Mouse (Mus musculus): Measurements from ENCODE around the gene Gjb5. TPM values are rescaled to one million over a fixed set of nuclear protein-coding genes. Genes with fewer than 3 reads are reported as not detected.

Gene Gjb5
- polyA plus RNA-seq, 1 experiment: 0.17 TPM

DNA sequence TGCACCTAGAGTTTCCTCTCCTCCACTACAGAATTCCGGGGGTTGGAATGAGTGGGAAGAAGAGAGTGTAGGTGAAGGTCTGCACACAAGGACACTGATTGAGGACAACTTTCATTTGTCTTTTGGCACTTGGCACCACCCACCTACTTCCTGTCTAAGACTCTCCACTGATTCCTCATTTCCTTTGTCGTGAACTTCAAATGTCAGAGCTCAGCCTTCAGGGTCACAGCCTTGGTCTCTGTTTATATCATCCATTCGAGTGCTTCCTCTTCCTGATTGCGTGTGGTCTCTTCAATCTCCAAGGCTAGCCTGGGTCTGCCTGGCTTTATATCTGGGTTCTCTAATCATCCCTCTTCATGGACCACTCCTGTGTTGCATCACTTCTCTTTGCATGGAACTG, 37.6 kb upstream of the Gjb5 start:
- TF ChIP-seq CEBPB (IDR thresholded peaks at IDR 0.05; ENCODE audit: insufficient read depth, poor library complexity, severe bottlenecking): no peak
- TF ChIP-seq SRF (IDR thresholded peaks at IDR 0.05; ENCODE audit: control insufficient read depth, insufficient read length, low read depth): no peak
- no peak for TF ChIP-seq POLR2AphosphoS2 (IDR thresholded peaks at IDR 0.05; ENCODE audit: insufficient read length, low read depth)
- no peak for TF ChIP-seq MYOD1 (IDR thresholded peaks at IDR 0.05; ENCODE audit: control insufficient read depth in 1 of 3, insufficient read length in 2 of 3, low read depth in 2 of 3)
- no peak for TF ChIP-seq E2F4 (IDR thresholded peaks at IDR 0.05; ENCODE audit: insufficient read depth)
- no peak for TF ChIP-seq TCF12 (IDR thresholded peaks at IDR 0.05; ENCODE audit: insufficient read depth, poor library complexity, severe bottlenecking)
- no peak for TF ChIP-seq MYOG (IDR thresholded peaks at IDR 0.05; ENCODE audit: control insufficient read depth in 1 of 3, insufficient read depth in 1 of 3, insufficient read length in 2 of 3, low read depth in 2 of 3)
- no peak for TF ChIP-seq MAX (IDR thresholded peaks at IDR 0.05; ENCODE audit: low read depth)
- no peak for TF ChIP-seq TCF3 (IDR thresholded peaks at IDR 0.05; ENCODE audit: insufficient read length, low read depth)
- TF ChIP-seq REST (IDR thresholded peaks at IDR 0.05; ENCODE audit: insufficient read depth, insufficient read length): no peak
- no peak for TF ChIP-seq USF1 (IDR thresholded peaks at IDR 0.05; ENCODE audit: low read depth)
- TF ChIP-seq POLR2A (IDR thresholded peaks at IDR 0.05; ENCODE audit: insufficient read length, low read depth): no peak
- no peak overlapping the region for H3ac ChIP-seq (ENCODE audit: control insufficient read depth, insufficient read length)
- H3K79me2 ChIP-seq (ENCODE audit: control insufficient read depth, insufficient read depth): no peaks in the 10 kb centered on the region
- no peak overlapping the region for H3K4me2 ChIP-seq (ENCODE audit: low read depth)
- no peaks in the 10 kb centered on the region for H3K27me3 ChIP-seq (ENCODE audit: control insufficient read depth, insufficient read depth, insufficient read length)
- H3K4me3 ChIP-seq: no peak overlapping the region
- no peaks in the 10 kb centered on the region for H3K36me3 ChIP-seq (ENCODE audit: control insufficient read depth, insufficient read depth)

DNA sequence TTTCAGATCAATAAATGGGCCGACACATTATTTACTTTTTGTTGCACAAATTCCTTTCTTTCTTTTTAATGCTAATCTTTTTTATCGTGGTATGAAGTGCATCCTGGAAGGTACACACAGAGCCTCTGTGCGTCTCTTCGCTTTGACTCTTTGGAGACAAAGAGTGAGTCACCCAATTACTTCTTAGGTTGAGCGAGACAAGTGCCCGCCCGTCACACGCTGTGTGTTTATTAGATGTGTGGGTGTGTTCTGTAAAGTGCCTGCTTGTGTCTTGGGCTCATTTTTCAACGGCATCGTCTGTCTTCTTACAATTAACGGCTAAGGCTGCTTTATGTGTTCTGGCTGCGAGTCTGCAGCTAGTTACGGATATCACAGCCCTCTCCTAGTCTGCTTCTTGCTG, 31.7 kb upstream of the Gjb5 start:
- TF ChIP-seq USF1 (IDR thresholded peaks at IDR 0.05; ENCODE audit: low read depth) (no peak), MAX (IDR thresholded peaks at IDR 0.05; ENCODE audit: low read depth) (no peak)
- no peak overlapping the region for H3K4me3 ChIP-seq
- no peak overlapping the region for H3ac ChIP-seq (ENCODE audit: control insufficient read depth, insufficient read length)
- H3K4me2 ChIP-seq (ENCODE audit: low read depth): no peak overlapping the region
- no peaks in the 10 kb centered on the region for H3K27me3 ChIP-seq (ENCODE audit: control insufficient read depth, insufficient read depth, insufficient read length)
- H3K79me2 ChIP-seq (ENCODE audit: control insufficient read depth, insufficient read depth): no peaks in the 10 kb centered on the region
- no peaks in the 10 kb centered on the region for H3K36me3 ChIP-seq (ENCODE audit: control insufficient read depth, insufficient read depth)

DNA sequence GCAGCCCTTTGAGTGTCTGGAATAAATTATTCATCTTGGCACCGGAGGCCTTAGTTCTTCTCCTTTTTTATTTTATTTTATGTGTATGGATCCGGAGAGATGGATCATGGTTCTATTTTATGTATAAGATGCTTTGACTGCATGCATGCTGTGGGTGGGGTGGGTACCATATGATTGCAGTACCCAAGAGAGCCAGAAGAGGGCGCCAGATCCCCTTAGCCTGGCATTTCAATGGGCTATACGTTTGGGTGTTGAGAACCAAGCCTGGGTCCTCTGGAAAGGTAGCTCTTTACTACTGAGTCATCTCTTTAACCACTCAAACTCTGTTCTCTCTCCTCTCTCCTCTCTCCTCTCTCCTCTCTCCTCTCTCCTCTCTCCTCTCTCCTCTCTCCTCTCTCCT, 19.4 kb upstream of the Gjb5 start:
- Histone ChIP-seq H3K27me3 (ENCODE audit: control insufficient read depth, insufficient read depth, insufficient read length) (no peaks in the 10 kb centered on the region), H3K4me3 (no peak overlapping the region), H3ac (ENCODE audit: control insufficient read depth, insufficient read length) (no peak overlapping the region), H3K79me2 (ENCODE audit: control insufficient read depth, insufficient read depth) (no peaks in the 10 kb centered on the region), H3K36me3 (ENCODE audit: control insufficient read depth, insufficient read depth) (no peaks in the 10 kb centered on the region), H3K4me2 (ENCODE audit: low read depth) (no peak overlapping the region)
- no peak for TF ChIP-seq REST (IDR thresholded peaks at IDR 0.05; ENCODE audit: insufficient read depth, insufficient read length)
- no peak for TF ChIP-seq E2F4 (IDR thresholded peaks at IDR 0.05; ENCODE audit: insufficient read depth)
- no peak for TF ChIP-seq CEBPB (IDR thresholded peaks at IDR 0.05; ENCODE audit: insufficient read depth, poor library complexity, severe bottlenecking)
- TF ChIP-seq MAX (IDR thresholded peaks at IDR 0.05; ENCODE audit: low read depth): no peak
- no peak for TF ChIP-seq TCF12 (IDR thresholded peaks at IDR 0.05; ENCODE audit: insufficient read depth, poor library complexity, severe bottlenecking)
- TF ChIP-seq POLR2AphosphoS2 (IDR thresholded peaks at IDR 0.05; ENCODE audit: insufficient read length, low read depth): no peak
- TF ChIP-seq MYOG (IDR thresholded peaks at IDR 0.05; ENCODE audit: control insufficient read depth in 1 of 3, insufficient read depth in 1 of 3, insufficient read length in 2 of 3, low read depth in 2 of 3): no peak
- TF ChIP-seq MYOD1 (IDR thresholded peaks at IDR 0.05; ENCODE audit: control insufficient read depth in 1 of 3, insufficient read length in 2 of 3, low read depth in 2 of 3): no peak
- TF ChIP-seq SRF (IDR thresholded peaks at IDR 0.05; ENCODE audit: control insufficient read depth, insufficient read length, low read depth): no peak
- no peak for TF ChIP-seq USF1 (IDR thresholded peaks at IDR 0.05; ENCODE audit: low read depth)
- no peak for TF ChIP-seq POLR2A (IDR thresholded peaks at IDR 0.05; ENCODE audit: insufficient read length, low read depth)

DNA sequence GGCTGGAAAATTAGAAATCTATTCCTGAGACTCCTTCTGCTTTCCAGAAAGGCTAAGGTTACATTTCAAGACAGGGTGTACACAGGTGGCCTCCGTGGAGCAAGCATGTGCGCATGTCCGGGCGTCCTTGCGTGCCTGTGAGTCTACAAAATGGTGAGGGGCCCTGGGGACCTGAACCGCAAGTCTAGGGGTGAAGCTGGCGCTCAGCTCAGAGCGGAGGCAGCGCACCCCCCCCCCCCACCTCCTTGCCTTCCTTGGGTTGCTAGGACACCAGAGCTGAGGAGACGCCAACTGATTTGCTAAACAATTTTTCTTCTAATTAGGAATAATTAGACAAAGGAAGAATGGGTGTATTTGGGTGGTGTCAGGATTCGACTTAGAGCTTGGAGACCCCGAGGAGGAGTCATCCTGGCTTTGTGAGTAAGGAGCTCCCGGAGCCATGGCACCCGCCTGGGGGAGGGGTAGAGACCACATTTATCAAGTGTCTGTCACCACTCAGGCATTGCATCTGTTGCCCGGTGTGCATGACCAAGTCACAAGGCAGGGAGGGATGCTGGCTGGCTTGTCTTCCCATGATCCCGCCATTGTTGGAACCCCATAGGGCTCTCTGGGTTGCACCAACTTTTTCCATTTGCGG, 17.7 kb upstream of the Gjb5 start:
- Histone ChIP-seq H3K79me2 (ENCODE audit: control insufficient read depth, insufficient read depth) (no peaks in the 10 kb centered on the region), H3ac (ENCODE audit: control insufficient read depth, insufficient read length) (no peak overlapping the region), H3K4me2 (ENCODE audit: low read depth) (no peak overlapping the region), H3K36me3 (ENCODE audit: control insufficient read depth, insufficient read depth) (no peaks in the 10 kb centered on the region), H3K27me3 (ENCODE audit: control insufficient read depth, insufficient read depth, insufficient read length) (no peaks in the 10 kb centered on the region), H3K4me3 (no peak overlapping the region)
- TF ChIP-seq CEBPB (IDR thresholded peaks at IDR 0.05; ENCODE audit: insufficient read depth, poor library complexity, severe bottlenecking) (no peak), POLR2A (IDR thresholded peaks at IDR 0.05; ENCODE audit: insufficient read length, low read depth) (no peak), MAX (IDR thresholded peaks at IDR 0.05; ENCODE audit: low read depth) (no peak), SRF (IDR thresholded peaks at IDR 0.05; ENCODE audit: control insufficient read depth, insufficient read length, low read depth) (no peak), MYOD1 (IDR thresholded peaks at IDR 0.05; ENCODE audit: control insufficient read depth in 1 of 3, insufficient read length in 2 of 3, low read depth in 2 of 3) (no peak), POLR2AphosphoS2 (IDR thresholded peaks at IDR 0.05; ENCODE audit: insufficient read length, low read depth) (no peak), REST (IDR thresholded peaks at IDR 0.05; ENCODE audit: insufficient read depth, insufficient read length) (no peak), TCF3 (IDR thresholded peaks at IDR 0.05; ENCODE audit: insufficient read length, low read depth) (no peak), USF1 (IDR thresholded peaks at IDR 0.05; ENCODE audit: low read depth) (no peak), TCF12 (IDR thresholded peaks at IDR 0.05; ENCODE audit: insufficient read depth, poor library complexity, severe bottlenecking) (no peak), MYOG (IDR thresholded peaks at IDR 0.05; ENCODE audit: control insufficient read depth in 1 of 3, insufficient read depth in 1 of 3, insufficient read length in 2 of 3, low read depth in 2 of 3) (no peak), E2F4 (IDR thresholded peaks at IDR 0.05; ENCODE audit: insufficient read depth) (no peak)

DNA sequence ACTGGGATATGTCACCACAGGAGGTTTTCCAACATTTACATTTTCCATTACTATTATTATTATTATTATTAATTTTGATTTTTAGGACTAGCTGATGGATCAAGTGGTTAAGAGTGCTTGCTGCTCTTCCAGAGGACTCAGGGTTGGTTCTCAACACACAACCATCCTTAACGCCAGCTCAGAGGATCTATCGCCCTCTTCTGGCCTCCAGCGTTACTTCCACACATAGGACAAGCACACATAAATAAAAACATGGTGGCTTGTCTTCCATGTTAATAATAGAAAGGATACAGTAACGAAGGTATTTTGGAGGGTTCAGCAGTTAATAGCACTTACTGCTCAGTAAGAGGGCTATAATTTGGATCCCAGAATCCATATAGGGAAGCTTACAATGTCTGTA, 16.7 kb upstream of the Gjb5 start:
- H3K4me3 ChIP-seq: no peak overlapping the region
- H3K36me3 ChIP-seq (ENCODE audit: control insufficient read depth, insufficient read depth): no peaks in the 10 kb centered on the region
- TF ChIP-seq TCF3 (IDR thresholded peaks at IDR 0.05; ENCODE audit: insufficient read length, low read depth): no peak
- no peak for TF ChIP-seq SRF (IDR thresholded peaks at IDR 0.05; ENCODE audit: control insufficient read depth, insufficient read length, low read depth)
- no peak for TF ChIP-seq MYOD1 (IDR thresholded peaks at IDR 0.05; ENCODE audit: control insufficient read depth in 1 of 3, insufficient read length in 2 of 3, low read depth in 2 of 3)
- no peak for TF ChIP-seq CEBPB (IDR thresholded peaks at IDR 0.05; ENCODE audit: insufficient read depth, poor library complexity, severe bottlenecking)
- H3ac ChIP-seq (ENCODE audit: control insufficient read depth, insufficient read length): no peak overlapping the region
- H3K79me2 ChIP-seq (ENCODE audit: control insufficient read depth, insufficient read depth): no peaks in the 10 kb centered on the region
- no peaks in the 10 kb centered on the region for H3K27me3 ChIP-seq (ENCODE audit: control insufficient read depth, insufficient read depth, insufficient read length)
- H3K4me2 ChIP-seq (ENCODE audit: low read depth): no peak overlapping the region

All from myocyte (in vitro differentiated cells).